Mouse (Mus musculus): ENCODE results near the gene Lrrc2.

The Lrrc2 gene

DNA sequence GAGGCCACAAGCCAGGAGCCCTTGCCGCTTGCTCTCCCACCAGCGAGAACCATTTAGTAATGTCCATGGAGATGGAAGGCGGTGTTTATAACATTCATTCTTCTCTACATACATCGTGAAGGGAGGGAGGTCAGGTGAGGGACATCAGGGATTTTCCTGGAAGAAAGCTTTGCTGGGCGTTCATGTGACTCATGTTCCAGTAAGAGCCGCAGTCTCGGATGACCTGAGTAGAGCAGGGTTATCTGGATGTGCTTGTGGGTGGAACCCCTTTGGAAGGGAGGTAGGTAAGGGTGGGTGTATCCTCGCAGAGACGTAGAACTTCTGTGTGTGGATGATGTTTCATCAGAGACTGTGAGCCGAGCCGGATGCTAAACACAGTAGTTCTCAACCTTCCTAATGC is at the start of gene Lrrc2:
Gene Lrrc2 (plus strand): TSS at position 149 of the 400 bp plus-strand sequence.
- no peaks in the 10 kb centered on the region for H3K27me3 ChIP-seq (ENCODE audit: control insufficient read depth, insufficient read depth, low read length, poor library complexity, severe bottlenecking)
- H3K36me3 ChIP-seq (ENCODE audit: control insufficient read depth, insufficient read depth, low read length, poor library complexity, severe bottlenecking), result no peaks in the 10 kb centered on the region
- no peak for DNase-seq (ENCODE audit: low read depth, low spot score)

DNA sequence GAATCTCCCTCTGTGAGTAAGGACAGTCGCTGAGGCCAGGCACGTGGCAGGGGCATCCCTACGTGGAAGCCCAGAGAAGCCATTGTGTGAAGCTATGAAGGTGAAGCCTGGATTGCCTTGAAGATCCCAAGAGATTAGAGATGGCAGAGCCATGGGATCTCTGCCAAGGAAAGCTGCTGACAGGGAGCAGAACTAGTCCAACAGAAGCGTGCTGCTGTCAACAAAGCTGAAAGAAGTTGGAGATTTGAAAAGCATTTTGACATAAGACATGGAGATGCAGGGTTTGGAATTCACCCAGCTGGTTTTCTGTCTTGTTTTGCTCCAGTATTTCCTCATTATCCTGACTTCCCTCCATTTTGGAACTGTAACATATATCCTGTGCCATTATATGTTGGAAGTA is 49.1 kb upstream of the Lrrc2 start:
- H3K27me3 ChIP-seq (ENCODE audit: control insufficient read depth, insufficient read depth, low read length, poor library complexity, severe bottlenecking), result no peaks in the 10 kb centered on the region
- H3K36me3 ChIP-seq (ENCODE audit: control insufficient read depth, insufficient read depth, low read length, poor library complexity, severe bottlenecking), result no peaks in the 10 kb centered on the region
- DNase-seq (ENCODE audit: low read depth, low spot score), result no peak

DNA sequence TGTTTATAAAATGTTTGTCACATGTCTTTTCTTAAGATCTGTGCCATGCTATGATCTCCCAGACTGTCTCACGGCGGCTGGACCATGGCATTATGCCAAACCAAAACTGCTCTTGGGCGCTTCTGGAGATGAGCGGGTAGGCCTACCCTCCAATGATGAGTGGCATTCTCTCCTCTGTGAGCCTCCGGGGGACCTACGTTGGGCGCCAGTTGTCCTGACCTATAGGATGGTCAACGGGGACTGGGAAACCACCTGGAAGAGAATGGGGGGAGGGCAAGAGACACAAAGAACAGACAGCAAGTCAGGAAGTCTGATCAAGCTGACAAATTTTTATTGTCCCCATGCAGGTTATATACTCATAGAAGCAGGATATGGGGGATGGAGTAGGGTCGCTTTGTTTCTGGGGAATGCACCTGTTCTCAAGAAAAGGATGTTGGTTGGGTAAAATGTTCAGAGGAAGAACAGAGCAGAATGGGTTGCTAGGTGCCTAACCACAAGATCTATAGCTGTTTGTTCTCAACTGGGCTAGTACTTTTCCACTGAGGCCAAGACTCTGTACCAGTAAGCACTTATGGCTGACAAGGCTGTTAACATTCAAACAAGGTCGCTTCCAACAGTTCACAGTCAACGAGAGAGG is 44.0 kb upstream of the Lrrc2 start:
- Histone ChIP-seq H3K27me3 (ENCODE audit: control insufficient read depth, insufficient read depth, low read length, poor library complexity, severe bottlenecking) (no peaks in the 10 kb centered on the region), H3K36me3 (ENCODE audit: control insufficient read depth, insufficient read depth, low read length, poor library complexity, severe bottlenecking) (no peaks in the 10 kb centered on the region)
- no peak for DNase-seq (ENCODE audit: low read depth, low spot score)

DNA sequence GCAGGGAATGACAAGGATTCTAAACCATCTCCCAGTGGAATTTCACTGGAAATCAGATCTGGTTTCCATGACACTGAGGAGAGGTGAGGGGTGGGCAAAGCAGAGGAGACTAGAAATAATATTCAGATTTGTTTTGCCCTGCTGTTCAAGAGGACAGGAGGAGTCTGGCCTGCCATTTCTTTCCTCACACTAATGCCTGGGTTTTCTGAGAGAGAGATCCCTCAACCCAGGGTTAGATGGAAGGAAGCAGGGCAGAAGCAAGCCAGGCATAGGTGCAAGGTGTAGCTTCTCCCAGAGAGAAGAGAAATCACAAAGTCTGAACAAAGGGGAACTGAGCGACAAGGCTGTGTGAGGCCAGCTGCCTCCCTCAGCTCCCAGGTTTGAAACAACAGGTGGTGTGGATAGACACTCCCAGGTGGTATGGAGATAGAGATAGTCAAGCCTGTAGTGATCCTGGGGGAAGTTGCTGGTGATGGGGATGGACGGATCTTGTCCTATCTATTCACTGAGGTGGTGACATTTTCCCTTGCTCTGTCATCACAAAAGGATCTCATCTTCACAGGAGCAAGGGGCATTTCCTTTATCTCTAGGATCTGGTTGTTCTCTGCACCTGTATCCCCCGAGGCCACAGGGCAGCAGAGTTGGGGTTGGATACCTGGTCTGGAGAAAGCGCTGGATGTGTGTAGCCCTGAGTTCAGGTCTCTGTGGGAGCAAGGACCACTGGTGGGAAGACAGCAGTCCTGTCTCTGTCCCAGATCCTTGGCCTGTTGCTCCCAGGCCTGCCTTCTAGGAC is 43.3 kb upstream of the Lrrc2 start:
- H3K27me3 ChIP-seq (ENCODE audit: control insufficient read depth, insufficient read depth, low read length, poor library complexity, severe bottlenecking), result no peaks in the 10 kb centered on the region
- no peaks in the 10 kb centered on the region for H3K36me3 ChIP-seq (ENCODE audit: control insufficient read depth, insufficient read depth, low read length, poor library complexity, severe bottlenecking)
- DNase-seq (ENCODE audit: low read depth, low spot score), result no peak

DNA sequence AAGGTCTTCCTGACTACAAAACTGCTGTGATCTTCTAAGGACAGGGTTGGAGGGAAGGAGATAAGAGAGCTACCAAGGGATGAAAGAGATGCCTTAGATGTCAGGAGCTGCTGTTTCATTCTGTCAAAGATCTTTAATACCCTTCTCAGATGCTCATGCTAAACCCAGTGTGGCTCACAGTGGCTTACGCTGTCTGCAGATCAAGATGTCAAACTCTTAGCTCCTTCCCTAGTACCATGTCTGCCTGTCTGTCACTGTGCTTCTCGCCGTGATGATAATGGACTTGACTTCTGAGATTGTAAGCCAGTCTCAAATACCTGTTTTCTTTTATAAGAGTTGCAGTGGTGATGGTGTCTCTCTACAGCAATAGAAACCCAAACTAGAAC is 42.7 kb upstream of the Lrrc2 start:
- no peaks in the 10 kb centered on the region for H3K36me3 ChIP-seq (ENCODE audit: control insufficient read depth, insufficient read depth, low read length, poor library complexity, severe bottlenecking)
- no peak for DNase-seq (ENCODE audit: low read depth, low spot score)

DNA sequence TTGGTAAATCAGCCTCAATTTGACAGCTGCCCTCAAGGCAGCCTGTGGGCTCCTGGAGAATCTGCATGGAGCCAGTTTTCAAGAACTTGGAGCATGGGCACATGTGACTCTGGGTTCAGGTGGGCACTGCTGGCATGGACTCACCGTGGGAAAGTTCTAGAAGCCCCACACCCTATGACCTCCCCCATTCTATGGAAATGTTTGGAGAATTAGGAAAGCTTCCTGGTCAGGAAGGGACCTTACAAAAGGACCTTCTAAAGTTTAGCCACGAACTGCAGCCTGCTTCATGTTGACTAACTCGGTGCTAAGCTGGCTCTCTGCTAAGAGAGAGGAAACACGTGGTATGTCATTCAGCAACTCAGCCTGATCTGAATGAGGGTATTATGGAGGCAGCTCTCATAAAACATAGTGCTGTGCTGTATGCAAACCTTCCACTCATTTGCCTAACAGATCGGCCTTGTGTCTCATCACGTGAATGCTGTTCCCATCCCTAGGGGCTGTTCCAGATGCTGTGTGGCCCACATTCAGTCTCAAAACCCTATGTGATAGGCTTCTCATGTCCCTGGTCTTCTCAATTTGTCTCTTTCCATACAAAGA is 41.9 kb upstream of the Lrrc2 start:
- Histone ChIP-seq H3K36me3 (ENCODE audit: control insufficient read depth, insufficient read depth, low read length, poor library complexity, severe bottlenecking) (no peaks in the 10 kb centered on the region), H3K27me3 (ENCODE audit: control insufficient read depth, insufficient read depth, low read length, poor library complexity, severe bottlenecking) (no peaks in the 10 kb centered on the region)
- DNase-seq (ENCODE audit: low read depth, low spot score), result no peak

More for the DNA sequence above, 42.7 kb upstream of the Lrrc2 start:
- no peaks in the 10 kb centered on the region for H3K27me3 ChIP-seq (ENCODE audit: control insufficient read depth, insufficient read depth, low read length, poor library complexity, severe bottlenecking)

DNA sequence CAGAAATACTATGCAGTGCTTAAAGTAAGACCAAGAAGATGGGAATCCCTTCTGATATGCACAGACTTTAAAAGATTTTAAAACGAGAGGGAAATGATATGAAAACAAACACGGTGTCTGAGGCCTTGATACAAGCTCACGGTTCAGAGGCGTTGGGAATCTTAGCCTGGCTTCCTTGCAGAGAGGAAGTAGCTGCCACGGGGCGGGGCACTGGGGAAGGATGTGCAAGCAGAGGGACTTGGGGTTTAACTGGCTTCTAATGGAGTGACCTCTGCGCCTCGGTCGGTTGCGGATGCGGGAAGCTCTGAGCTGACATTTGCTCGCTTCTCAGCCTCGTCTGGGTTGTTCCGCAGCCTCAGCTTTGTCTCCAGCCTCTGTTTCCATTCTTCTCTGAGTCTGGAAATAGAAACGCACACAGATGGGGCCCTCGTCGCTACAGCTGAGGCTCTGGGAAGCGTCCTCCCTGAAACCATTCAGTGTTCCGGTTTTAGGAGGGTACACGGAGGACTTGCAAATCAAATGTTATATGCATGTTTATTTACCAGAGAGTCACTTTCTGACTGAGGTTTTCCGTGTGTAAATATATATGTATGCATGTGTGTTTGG is 36.6 kb upstream of the Lrrc2 start:
- no peaks in the 10 kb centered on the region for H3K36me3 ChIP-seq (ENCODE audit: control insufficient read depth, insufficient read depth, low read length, poor library complexity, severe bottlenecking)
- DNase-seq (ENCODE audit: low read depth, low spot score), result no peak
- H3K27me3 ChIP-seq (ENCODE audit: control insufficient read depth, insufficient read depth, low read length, poor library complexity, severe bottlenecking), result no peaks in the 10 kb centered on the region

DNA sequence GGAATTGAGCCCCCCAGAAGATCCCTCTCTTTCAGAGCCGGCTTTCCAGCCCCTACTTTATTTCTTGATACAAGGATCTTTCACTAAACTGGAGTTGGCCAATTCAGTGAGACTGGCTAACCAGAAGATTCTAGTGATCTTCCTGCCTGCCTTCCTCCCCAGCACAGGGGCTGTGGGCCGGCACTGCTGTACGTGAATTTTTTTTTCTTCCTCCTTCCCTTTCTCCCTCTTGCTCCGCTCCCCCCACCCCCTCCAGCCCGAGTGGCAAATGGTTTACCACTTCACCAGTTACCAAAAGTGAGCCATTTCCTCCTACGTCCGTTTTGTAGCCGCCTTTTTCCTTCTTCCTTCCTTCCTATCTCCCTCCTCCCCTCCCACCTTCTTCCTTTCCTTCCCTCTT is 35.9 kb upstream of the Lrrc2 start:
- Histone ChIP-seq H3K36me3 (ENCODE audit: control insufficient read depth, insufficient read depth, low read length, poor library complexity, severe bottlenecking) (no peaks in the 10 kb centered on the region), H3K27me3 (ENCODE audit: control insufficient read depth, insufficient read depth, low read length, poor library complexity, severe bottlenecking) (no peaks in the 10 kb centered on the region)
- no peak for DNase-seq (ENCODE audit: low read depth, low spot score)

DNA sequence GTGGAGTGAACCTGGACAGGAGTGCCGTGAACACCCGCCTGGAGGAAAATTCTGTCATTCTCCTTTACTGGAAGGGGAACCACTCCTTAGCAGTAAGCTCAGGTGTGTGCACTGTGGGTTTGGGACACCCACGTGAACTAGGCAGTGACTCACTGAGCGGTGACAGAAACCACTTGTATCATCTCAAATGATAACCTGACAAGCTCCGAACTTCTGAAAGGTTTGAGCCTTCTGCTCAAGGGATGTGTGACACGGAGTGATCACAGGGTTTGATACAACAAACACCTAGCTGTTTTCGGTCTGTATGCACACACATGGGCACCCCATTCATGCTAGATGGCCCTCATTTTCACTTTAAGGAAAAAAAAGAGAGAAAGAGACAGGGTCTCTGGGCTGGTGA is 34.6 kb upstream of the Lrrc2 start, which contains the start of gene Fam240a:
Gene Fam240a (minus strand): TSS at position 76 of the 400 bp plus-strand sequence.
- no peak for DNase-seq (ENCODE audit: low read depth, low spot score)
- Histone ChIP-seq H3K27me3 (ENCODE audit: control insufficient read depth, insufficient read depth, low read length, poor library complexity, severe bottlenecking) (no peaks in the 10 kb centered on the region), H3K36me3 (ENCODE audit: control insufficient read depth, insufficient read depth, low read length, poor library complexity, severe bottlenecking) (no peaks in the 10 kb centered on the region)

DNA sequence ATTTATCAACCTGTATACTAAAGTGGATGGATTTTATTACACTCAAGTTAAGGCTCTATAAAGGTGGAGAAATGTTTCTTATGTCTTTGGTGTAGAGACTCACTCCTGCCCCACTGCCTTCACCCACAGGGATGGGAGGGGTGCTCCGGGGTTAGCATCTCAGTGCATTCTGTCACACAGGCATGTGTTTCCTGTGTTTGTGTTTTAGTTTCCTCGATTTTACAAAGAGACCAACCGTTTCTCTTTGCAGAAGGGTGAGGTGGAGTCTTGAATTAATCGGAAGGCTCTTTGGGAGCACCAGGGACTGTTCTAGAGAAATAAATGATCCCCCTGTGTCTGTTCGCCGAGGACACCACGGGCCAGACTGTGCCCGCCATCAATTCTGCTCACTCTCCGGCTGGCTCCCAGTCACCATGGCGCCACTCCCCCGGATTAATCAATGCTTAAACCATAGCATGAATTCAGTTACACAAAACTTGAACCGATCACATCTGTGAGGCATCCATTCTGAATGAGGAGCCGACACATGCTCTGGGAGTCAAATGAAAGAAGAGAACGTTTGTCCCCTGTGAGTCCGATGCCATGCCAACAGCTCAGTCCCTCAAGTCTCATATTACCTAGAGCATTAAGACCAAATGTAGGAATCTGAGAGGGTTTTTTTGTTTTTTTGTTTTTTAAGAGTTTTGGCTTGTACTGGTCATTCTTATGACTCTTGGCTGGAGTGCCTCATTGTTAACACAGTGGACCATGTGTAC is 30.5 kb upstream of the Lrrc2 start:
- DNase-seq (ENCODE audit: low read depth, low spot score), result no peak
- no peaks in the 10 kb centered on the region for H3K36me3 ChIP-seq (ENCODE audit: control insufficient read depth, insufficient read depth, low read length, poor library complexity, severe bottlenecking)
- no peaks in the 10 kb centered on the region for H3K27me3 ChIP-seq (ENCODE audit: control insufficient read depth, insufficient read depth, low read length, poor library complexity, severe bottlenecking)

DNA sequence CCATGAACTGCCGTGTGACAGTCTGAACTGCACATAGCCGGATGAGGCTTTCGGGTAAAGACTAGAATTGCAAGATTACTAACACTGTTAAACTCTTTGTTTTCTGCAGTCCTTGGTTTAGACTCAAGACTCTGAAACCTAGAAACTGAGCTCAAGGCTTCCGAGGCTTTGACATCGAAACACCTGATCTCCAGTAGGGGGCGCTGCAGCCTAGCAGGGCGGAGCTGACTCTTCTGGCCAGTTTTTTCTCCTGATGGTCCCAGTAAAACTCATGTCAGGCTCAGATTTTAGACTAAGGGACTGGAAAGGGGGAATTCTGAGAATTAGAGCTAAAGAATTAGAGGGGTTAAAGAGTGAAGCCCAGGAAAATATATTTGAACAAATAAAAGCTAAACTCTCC is 28.6 kb upstream of the Lrrc2 start:
- peak; percentile 57 for DNase-seq (ENCODE audit: low read depth, low spot score)
- Histone ChIP-seq H3K36me3 (ENCODE audit: control insufficient read depth, insufficient read depth, low read length, poor library complexity, severe bottlenecking) (no peaks in the 10 kb centered on the region), H3K27me3 (ENCODE audit: control insufficient read depth, insufficient read depth, low read length, poor library complexity, severe bottlenecking) (no peaks in the 10 kb centered on the region)

DNA sequence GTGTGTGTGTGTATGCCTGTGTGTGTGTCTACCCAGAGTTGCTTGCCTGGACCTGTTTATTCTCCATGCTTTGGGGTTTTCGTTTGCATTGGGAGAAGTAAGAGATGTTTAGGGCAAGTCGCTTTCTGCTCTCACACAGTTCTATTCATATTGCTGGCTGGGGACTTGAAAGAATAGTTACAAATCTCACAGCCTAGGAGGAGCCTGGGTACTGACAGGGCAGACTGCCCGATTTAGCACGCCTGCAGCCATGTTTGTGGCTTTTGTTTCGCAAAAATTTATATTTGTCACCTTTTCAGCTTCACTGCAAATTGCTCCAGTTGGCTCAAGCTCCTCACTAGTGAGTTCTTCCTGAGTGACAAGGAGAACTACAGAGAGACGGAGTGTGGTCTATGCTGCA is 19.8 kb upstream of the Lrrc2 start:
- no peak for DNase-seq (ENCODE audit: low read depth, low spot score)
- H3K27me3 ChIP-seq (ENCODE audit: control insufficient read depth, insufficient read depth, low read length, poor library complexity, severe bottlenecking), result no peaks in the 10 kb centered on the region
- H3K36me3 ChIP-seq (ENCODE audit: control insufficient read depth, insufficient read depth, low read length, poor library complexity, severe bottlenecking), result no peaks in the 10 kb centered on the region

DNA sequence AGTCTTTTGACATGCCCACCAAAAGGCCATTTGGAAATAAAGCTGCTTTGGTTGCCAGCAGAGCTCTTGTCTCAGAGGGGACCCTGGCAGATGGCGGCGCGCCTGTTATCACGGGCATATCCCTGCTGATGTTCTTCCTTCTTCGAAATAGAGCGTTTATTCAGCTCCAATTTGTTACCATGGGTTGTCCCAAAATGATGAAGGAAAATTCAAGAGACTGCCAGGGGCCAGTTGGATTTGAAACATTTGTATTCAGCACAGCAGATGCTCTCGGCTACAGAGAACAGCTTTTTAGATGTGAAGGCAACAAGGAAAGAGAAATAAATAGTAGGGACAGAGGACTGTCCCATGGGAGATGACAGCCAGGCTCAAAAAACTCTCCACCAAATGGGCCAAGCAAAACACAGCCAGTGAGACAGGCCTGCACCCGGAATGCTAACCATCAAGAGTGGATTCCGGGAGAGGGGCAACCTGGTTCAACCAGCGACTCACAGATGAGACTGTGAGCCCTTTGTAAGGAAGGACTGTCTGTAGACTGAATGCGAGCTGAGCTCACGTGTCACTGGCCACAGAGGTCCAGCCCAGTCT is 17.4 kb upstream of the Lrrc2 start:
- DNase-seq (ENCODE audit: low read depth, low spot score), result no peak

DNA sequence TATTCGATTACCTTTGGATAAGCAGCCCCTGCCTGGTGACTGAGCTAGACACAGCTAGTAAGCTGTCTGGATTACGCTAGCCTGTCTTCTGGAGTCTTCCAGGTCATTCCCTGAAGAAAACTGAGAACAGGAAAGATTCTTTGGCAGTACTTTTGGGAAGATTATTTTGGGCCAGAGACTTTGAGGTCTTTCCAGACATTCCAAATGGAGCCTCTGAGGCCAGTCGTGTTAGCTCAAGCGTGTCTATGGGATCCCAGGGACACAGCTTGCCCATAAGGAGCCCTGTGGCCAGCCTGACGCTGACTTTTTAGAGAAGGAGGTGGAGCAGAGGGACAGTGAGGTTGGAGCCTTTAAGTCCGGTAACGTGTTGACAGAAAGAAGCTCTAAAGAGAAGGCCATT is 15.4 kb upstream of the Lrrc2 start:
- Histone ChIP-seq H3K27me3 (ENCODE audit: control insufficient read depth, insufficient read depth, low read length, poor library complexity, severe bottlenecking) (no peaks in the 10 kb centered on the region), H3K36me3 (ENCODE audit: control insufficient read depth, insufficient read depth, low read length, poor library complexity, severe bottlenecking) (no peaks in the 10 kb centered on the region)
- no peak for DNase-seq (ENCODE audit: low read depth, low spot score)

More for the DNA sequence above, 17.4 kb upstream of the Lrrc2 start:
- Histone ChIP-seq H3K36me3 (ENCODE audit: control insufficient read depth, insufficient read depth, low read length, poor library complexity, severe bottlenecking) (no peaks in the 10 kb centered on the region), H3K27me3 (ENCODE audit: control insufficient read depth, insufficient read depth, low read length, poor library complexity, severe bottlenecking) (no peaks in the 10 kb centered on the region)
